Mouse (Mus musculus) limb, embryonic 13.5 days (tissue): Measurements from ENCODE around the gene Cacng4. TPM values are rescaled to one million over a fixed set of nuclear protein-coding genes. Genes with fewer than 3 reads are reported as not detected.

Source experiments
- ATAC-seq: fragments of 200-750 bp; cut with Nextera tagmentation; 2 replicates; pipeline ENCODE4 v1.8.0; 2017; ENCODE audit warnings: low read depth, moderate number of reproducible peaks, moderate TSS enrichment; ENCODE audit not compliant: low FRiP score
- H3K27ac ChIP-seq: fragments of 300-500 bp; sonication (generic); 2 replicates; pipeline ENCODE4 v1.5.1; 2015; ENCODE audit warnings: inconsistent platforms, mild to moderate bottlenecking, moderate library complexity
- H3K27me3 ChIP-seq: fragments of 300-500 bp; sonication (generic); 2 replicates; pipeline ENCODE4 v1.6.1; 2015; ENCODE audit warnings: mild to moderate bottlenecking, inconsistent platforms
- H3K36me3 ChIP-seq: fragments of 300-500 bp; sonication (generic); 2 replicates; pipeline ENCODE4 v1.6.1; 2015; ENCODE audit warnings: inconsistent platforms, mild to moderate bottlenecking, moderate library complexity
- H3K4me1 ChIP-seq: fragments of 300-500 bp; sonication (generic); 2 replicates; pipeline ENCODE4 v1.6.1; 2015; ENCODE audit warnings: inconsistent platforms
- H3K4me2 ChIP-seq: fragments of 300-500 bp; sonication (generic); replicated peaks from 2 replicates; pipeline ENCODE4 v1.6.1; 2015; ENCODE audit warnings: inconsistent platforms, mild to moderate bottlenecking, moderate library complexity
- H3K4me3 ChIP-seq: fragments of 300-500 bp; sonication (generic); 2 replicates; pipeline ENCODE4 v1.5.1; 2015; ENCODE audit warnings: moderate library complexity, mild to moderate bottlenecking, inconsistent platforms
- H3K9ac ChIP-seq: fragments of 300-500 bp; sonication (generic); 2 replicates; pipeline ENCODE4 v1.6.1; 2015; ENCODE audit warnings: mild to moderate bottlenecking, inconsistent platforms
- H3K9me3 ChIP-seq: fragments of 300-500 bp; sonication (generic); 2 replicates; pipeline ENCODE4 v1.6.1; 2016; ENCODE audit warnings: inconsistent platforms
- WGBS: fragments of 180-500 bp; shearing (Covaris S2); methylation state at CpG from one replicate; pipeline ENCODE4 v1.1.7; 2015; 5-methylcytosine and 5-hydroxymethylcytosine counted together
- polyA plus RNA-seq: library from polyadenylated mRNA; unstranded; fragments of >200 nt; fragmentation: Nextera tagmentation; extraction: Ambion mirVana; gene quantifications from 2 replicates; pipeline ENCODE4 v1.2.1, GENCODE M21; 2015

Cacng4 gene
- polyA plus RNA-seq, 1 experiment from 2014 or later: 5.7 TPM

GRCm38 (mm10) chr11:107794103-107794493, 259 bp downstream of the Cacng4 start:
- Histone ChIP-seq H3K9me3 (no peaks in the 10 kb centered on the region), H3K4me3 (peak overlapping the region; percentile 70), H3K27me3 (peaks cover 76% of the 10 kb centered on the region), H3K27ac (no peak overlapping the region), H3K36me3 (peaks cover 6% of the 10 kb centered on the region; the same call in 1 of the 2 replicates), H3K9ac (peak overlapping the region; percentile 73), H3K4me1 (peaks cover 30% of the 10 kb centered on the region), H3K4me2 (peak overlapping the region; percentile 98)
- under 1% methylated on average over 36 of the region's 41 CpGs for WGBS
- peak; percentile 33 for ATAC-seq

GRCm38 (mm10) chr11:107793200-107794102, 906 bp downstream of the Cacng4 start:
- H3K27ac ChIP-seq: no peak overlapping the region

GRCm38 (mm10) chr11:107792136-107792535, 2.2 kb downstream of the Cacng4 start:
- Histone ChIP-seq H3K36me3 (peaks cover 6% of the 10 kb centered on the region; the same call in 1 of the 2 replicates), H3K27me3 (peaks cover 57% of the 10 kb centered on the region), H3K4me1 (peaks cover 30% of the 10 kb centered on the region), H3K9ac (no peak overlapping the region), H3K27ac (no peak overlapping the region), H3K4me2 (no peak overlapping the region), H3K4me3 (peak overlapping the region; percentile 70; the same call in 1 of the 2 replicates), H3K9me3 (no peaks in the 10 kb centered on the region)
- 27% methylated on average over 9 of the region's 9 CpGs for WGBS
- ATAC-seq: no peak

More at GRCm38 (mm10) chr11:107793200-107794102, 906 bp downstream of the Cacng4 start:
- Histone ChIP-seq H3K9ac (peak overlapping the region; percentile 73), H3K4me1 (peaks cover 30% of the 10 kb centered on the region), H3K4me2 (peak overlapping the region; percentile 98), H3K9me3 (no peaks in the 10 kb centered on the region), H3K4me3 (peak overlapping the region; percentile 70), H3K36me3 (peaks cover 6% of the 10 kb centered on the region; the same call in 1 of the 2 replicates), H3K27me3 (peaks cover 70% of the 10 kb centered on the region)
- ATAC-seq: peak; percentile 65; the same call in 1 of the 2 replicates
- 1% methylated on average over 64 of the region's 64 CpGs for WGBS

- ATAC-seq: no peak
- Histone ChIP-seq H3K4me3 (no peak overlapping the region), H3K27me3 (peaks cover 2% of the 10 kb centered on the region; the same call in 1 of the 2 replicates), H3K9ac (no peak overlapping the region), H3K4me1 (no peaks in the 10 kb centered on the region), H3K27ac (no peak overlapping the region), H3K9me3 (0 out of 2 replicates have a peak, but pooled peaks cover 3% of the 10 kb centered on the region), H3K36me3 (peaks cover 6% of the 10 kb centered on the region; the same call in 1 of the 2 replicates), H3K4me2 (no peak overlapping the region)
- whole genome bisulfite sequencing: 75% methylated on average over 3 of the region's 3 CpGs
These were observed 8.6 kb downstream of the Cacng4 start for GRCm38 (mm10) chr11:107785761-107786160.

- Histone ChIP-seq H3K4me3 (no peak overlapping the region), H3K9me3 (0 out of 2 replicates have a peak, but pooled peaks cover 3% of the 10 kb centered on the region), H3K27me3 (no peaks in the 10 kb centered on the region), H3K36me3 (peaks cover 6% of the 10 kb centered on the region; the same call in 1 of the 2 replicates), H3K27ac (no peak overlapping the region), H3K9ac (no peak overlapping the region), H3K4me2 (no peak overlapping the region), H3K4me1 (no peaks in the 10 kb centered on the region)
- WGBS: 88% methylated on average over 1 of the region's 1 CpGs
- ATAC-seq: no peak
These were observed 9.1 kb downstream of the Cacng4 start for GRCm38 (mm10) chr11:107785288-107785687.

GRCm38 (mm10) chr11:107783861-107784754, 10.2 kb downstream of the Cacng4 start:
- WGBS: 90% methylated on average over 8 of the region's 8 CpGs
- H3K9ac ChIP-seq: no peak overlapping the region
- ATAC-seq: no peak

GRCm38 (mm10) chr11:107782591-107782990, 11.8 kb downstream of the Cacng4 start:
- no peak overlapping the region for H3K4me3 ChIP-seq
- 62% methylated on average over 5 of the region's 5 CpGs for WGBS
- no peak for ATAC-seq

More at GRCm38 (mm10) chr11:107783861-107784754, 10.2 kb downstream of the Cacng4 start:
- H3K4me3 ChIP-seq: no peak overlapping the region
- no peaks in the 10 kb centered on the region for H3K36me3 ChIP-seq
- H3K4me1 ChIP-seq: no peaks in the 10 kb centered on the region
- no peak overlapping the region for H3K4me2 ChIP-seq
- H3K27ac ChIP-seq: no peak overlapping the region
- H3K9me3 ChIP-seq: 0 out of 2 replicates have a peak, but pooled peaks cover 3% of the 10 kb centered on the region
- H3K27me3 ChIP-seq: peaks cover 3% of the 10 kb centered on the region; the same call in 1 of the 2 replicates

GRCm38 (mm10) chr11:107778859-107779258, 15.5 kb downstream of the Cacng4 start:
- no peak overlapping the region for H3K9ac ChIP-seq

More at GRCm38 (mm10) chr11:107782591-107782990, 11.8 kb downstream of the Cacng4 start:
- H3K36me3 ChIP-seq: no peaks in the 10 kb centered on the region
- peaks cover 5% of the 10 kb centered on the region; the same call in 1 of the 2 replicates for H3K4me1 ChIP-seq
- 0 out of 2 replicates have a peak, but pooled peaks cover 3% of the 10 kb centered on the region for H3K9me3 ChIP-seq
- peaks cover 3% of the 10 kb centered on the region; the same call in 1 of the 2 replicates for H3K27me3 ChIP-seq
- H3K4me2 ChIP-seq: no peak overlapping the region
- no peak overlapping the region for H3K27ac ChIP-seq
- no peak overlapping the region for H3K9ac ChIP-seq

GRCm38 (mm10) chr11:107777487-107777886, 16.9 kb downstream of the Cacng4 start:
- 46% methylated on average over 12 of the region's 12 CpGs for WGBS

More at GRCm38 (mm10) chr11:107778859-107779258, 15.5 kb downstream of the Cacng4 start:
- Histone ChIP-seq H3K4me2 (no peak overlapping the region), H3K36me3 (no peaks in the 10 kb centered on the region), H3K27me3 (peaks cover 7% of the 10 kb centered on the region), H3K9me3 (no peaks in the 10 kb centered on the region), H3K4me3 (no peak overlapping the region), H3K27ac (no peak overlapping the region), H3K4me1 (peaks cover 14% of the 10 kb centered on the region)
- WGBS: 89% methylated on average over 9 of the region's 9 CpGs
- ATAC-seq: no peak

GRCm38 (mm10) chr11:107773312-107773711, 21.0 kb downstream of the Cacng4 start:
- no peaks in the 10 kb centered on the region for H3K9me3 ChIP-seq
- H3K4me2 ChIP-seq: no peak overlapping the region

More at GRCm38 (mm10) chr11:107777487-107777886, 16.9 kb downstream of the Cacng4 start:
- Histone ChIP-seq H3K4me3 (no peak overlapping the region), H3K27me3 (peaks cover 7% of the 10 kb centered on the region), H3K9ac (no peak overlapping the region), H3K36me3 (no peaks in the 10 kb centered on the region), H3K27ac (no peak overlapping the region), H3K4me2 (no peak overlapping the region), H3K4me1 (peaks cover 21% of the 10 kb centered on the region), H3K9me3 (no peaks in the 10 kb centered on the region)
- ATAC-seq: peak; percentile 55; the same call in 1 of the 2 replicates

GRCm38 (mm10) chr11:107772002-107772401, 22.4 kb downstream of the Cacng4 start:
- Histone ChIP-seq H3K4me3 (no peak overlapping the region), H3K27ac (no peak overlapping the region), H3K4me1 (peaks cover 28% of the 10 kb centered on the region), H3K9ac (no peak overlapping the region), H3K4me2 (no peak overlapping the region), H3K27me3 (peaks cover 4% of the 10 kb centered on the region; the same call in 1 of the 2 replicates), H3K9me3 (no peaks in the 10 kb centered on the region), H3K36me3 (no peaks in the 10 kb centered on the region)
- WGBS: 78% methylated on average over 6 of the region's 6 CpGs
- ATAC-seq: no peak

More at GRCm38 (mm10) chr11:107773312-107773711, 21.0 kb downstream of the Cacng4 start:
- Histone ChIP-seq H3K9ac (peak overlapping the region; percentile 15; the same call in 1 of the 2 replicates), H3K4me3 (no peak overlapping the region), H3K27ac (no peak overlapping the region), H3K4me1 (peaks cover 31% of the 10 kb centered on the region), H3K36me3 (no peaks in the 10 kb centered on the region), H3K27me3 (peaks cover 4% of the 10 kb centered on the region; the same call in 1 of the 2 replicates)
- no peak for ATAC-seq
- WGBS: 44% methylated on average over 8 of the region's 8 CpGs
